Mouse (Mus musculus) megakaryocyte, adult 5-6 weeks (primary cell): ENCODE results near the gene Nfkbie. TPM values are rescaled to one million over a fixed set of nuclear protein-coding genes. Genes with fewer than 3 reads are reported as not detected.

Source experiments
- ATAC-seq: 2 replicates; pipeline ENCODE4 v1.8.0; 2016; ENCODE audit warnings: mild to moderate bottlenecking, inconsistent platforms; ENCODE audit not compliant: poor library complexity, severe bottlenecking
- total RNA-seq, 2 experiments: library from RNA; stranded (forward) in 1 of 2; stranded (reverse) in 1 of 2; fragments of 153-499, 151-499 nt in 1 of 2; fragments of 221-1000, 200-1000 nt in 1 of 2; gene quantifications; 2 replicates each; pipeline versions ENCODE4 v1.2.3 to v1.2.4; 2015 to 2017

Gene Nfkbie
- total RNA-seq, 2 experiments from 2014 or later, result 10.4 to 14.0 TPM

DNA sequence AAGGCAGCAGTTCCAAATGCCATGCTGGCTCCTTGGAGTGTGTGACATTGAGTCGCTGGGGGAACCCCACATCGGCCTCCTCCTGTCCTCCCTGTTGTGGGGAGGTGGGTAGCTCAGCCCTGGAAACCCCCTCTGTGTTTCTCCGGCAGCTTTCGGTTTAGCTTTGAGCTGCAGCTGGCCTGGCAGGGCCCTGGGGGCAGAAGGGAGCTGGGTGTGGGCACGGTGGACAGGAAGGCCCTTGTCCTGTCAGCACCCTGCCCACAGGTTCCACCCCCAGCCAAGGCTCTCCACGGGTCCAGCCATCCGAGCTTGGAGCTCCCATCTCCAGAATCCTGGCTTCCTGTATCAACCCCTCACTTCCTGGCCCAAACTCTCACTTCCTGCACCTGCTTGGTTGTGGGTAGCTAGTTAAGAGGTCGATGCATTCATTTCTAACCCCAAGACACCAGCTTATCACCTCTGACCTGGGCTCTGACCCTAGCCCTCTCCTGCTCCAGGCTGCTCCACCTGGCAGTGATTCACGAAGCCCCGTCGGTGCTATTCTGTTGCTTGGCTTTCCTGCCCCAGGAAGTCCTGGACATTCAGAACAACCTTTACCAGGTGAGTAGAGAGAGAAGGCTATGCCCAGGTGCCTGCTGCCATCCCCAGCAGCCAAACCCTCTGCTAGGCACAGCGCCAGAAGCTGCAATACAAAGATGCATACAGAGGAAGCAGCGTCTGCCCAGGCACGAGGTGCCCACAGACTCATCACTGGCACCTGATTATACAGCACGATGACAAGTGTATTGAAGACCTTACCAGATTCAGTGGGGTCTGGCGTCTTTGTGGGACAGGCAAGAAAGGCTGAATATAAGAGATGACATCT is 2.7 kb downstream of the Nfkbie start:
- ATAC-seq, result no peak

DNA sequence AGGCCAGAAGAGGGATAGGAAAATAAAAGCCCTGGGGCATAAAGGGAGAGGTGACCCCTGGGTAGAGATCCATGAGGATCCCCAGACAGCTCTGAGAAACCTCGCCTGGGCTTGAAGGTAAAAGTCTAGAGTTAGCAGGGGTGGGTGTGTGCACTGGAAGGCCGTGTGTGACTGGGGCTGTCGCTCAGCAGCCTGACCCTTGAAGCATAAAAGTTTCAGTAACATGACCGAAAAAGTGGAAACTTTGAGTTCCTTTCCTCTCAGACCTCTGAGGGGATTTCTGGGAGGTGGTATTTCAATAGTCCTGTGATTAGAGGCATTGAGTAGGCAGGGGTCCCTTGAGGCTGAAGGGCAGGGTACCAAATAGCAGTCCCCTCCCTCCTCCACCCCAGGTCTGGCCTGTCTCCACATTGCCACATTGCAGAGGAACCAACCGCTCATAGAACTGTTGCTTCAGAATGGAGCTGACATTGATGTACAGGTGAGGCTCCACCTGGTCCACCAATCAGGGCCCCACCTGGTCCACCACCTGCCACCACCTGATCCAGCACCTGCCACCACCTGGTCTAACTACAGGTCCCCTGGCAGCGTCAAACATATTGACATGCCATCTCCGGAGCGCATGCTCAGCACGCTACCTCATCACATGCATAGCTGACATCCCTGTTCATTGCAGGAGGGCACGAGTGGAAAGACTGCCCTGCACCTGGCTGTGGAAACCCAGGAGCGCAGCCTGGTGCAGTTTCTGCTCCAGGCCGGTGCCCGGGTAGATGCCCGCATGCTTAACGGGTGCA is 4.4 kb downstream of the Nfkbie start:
- ATAC-seq, result no peak

DNA sequence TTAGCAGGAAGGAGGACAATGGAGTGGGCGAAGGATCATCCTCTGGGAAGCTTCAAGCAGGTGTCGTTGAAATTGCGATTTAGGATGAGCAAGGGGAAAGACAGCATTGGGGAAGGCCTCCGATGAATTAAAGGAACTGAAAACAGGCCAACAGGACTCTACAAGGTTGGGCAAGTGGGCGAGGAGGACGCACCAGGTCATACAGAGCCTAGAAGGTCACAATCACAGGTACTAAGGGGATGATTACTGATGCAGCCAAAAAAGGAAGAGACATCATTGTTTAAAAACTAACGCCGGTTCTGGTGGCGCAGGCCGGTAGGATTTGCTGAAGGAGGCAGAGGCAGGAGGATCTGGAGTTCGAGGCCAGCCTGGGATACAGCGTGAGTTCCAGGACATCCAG is 7.7 kb downstream of the Nfkbie start:
- ATAC-seq, result no peak

DNA sequence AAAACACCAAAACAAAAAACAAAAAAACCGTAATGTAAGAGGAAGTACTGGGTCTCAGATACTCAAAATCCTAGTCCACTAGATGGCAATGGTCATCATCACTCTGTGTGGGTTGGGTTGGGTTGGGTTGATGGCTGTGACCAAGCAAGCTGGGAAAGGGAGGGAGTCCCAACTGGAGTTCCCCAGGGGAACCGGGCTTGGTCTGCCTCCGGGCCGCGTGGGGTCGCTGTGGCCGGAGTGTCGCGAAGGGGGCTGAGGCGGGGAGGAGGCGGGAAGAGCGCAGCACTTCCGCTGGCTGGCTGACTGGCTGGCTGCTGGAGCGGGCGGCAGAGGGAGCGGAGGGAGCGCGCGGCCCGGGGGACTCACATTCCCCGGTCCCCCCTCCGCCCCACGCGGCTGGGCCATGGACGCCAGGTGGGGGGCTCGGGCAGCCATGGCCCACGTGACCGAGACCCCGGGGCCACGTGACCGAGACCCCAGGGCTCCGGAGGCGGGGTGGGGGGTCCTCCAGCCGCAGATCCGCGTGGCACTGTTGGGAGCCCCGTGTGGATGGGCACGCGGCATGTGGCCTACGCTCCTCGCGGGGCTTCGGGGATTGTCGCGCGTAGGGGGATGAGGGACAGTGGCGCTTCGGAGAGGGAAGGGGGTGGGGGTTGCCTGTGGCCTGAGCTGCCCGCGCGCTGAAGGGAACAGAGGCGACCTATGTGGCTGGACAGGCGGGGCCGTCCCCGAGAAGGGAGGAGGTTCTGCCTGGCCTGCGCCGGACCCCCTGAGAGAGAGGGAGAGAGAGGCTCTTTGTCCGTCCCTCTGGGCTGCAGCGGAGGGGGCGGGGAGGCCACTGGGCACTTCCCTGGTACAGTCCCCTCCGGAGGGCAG is 8.4 kb downstream of the Nfkbie start, which contains the start of gene Slc35b2:
Gene Slc35b2 (plus strand): TSS at position 220 of the 876 bp plus-strand sequence.
- peak; percentile 93 for ATAC-seq

DNA sequence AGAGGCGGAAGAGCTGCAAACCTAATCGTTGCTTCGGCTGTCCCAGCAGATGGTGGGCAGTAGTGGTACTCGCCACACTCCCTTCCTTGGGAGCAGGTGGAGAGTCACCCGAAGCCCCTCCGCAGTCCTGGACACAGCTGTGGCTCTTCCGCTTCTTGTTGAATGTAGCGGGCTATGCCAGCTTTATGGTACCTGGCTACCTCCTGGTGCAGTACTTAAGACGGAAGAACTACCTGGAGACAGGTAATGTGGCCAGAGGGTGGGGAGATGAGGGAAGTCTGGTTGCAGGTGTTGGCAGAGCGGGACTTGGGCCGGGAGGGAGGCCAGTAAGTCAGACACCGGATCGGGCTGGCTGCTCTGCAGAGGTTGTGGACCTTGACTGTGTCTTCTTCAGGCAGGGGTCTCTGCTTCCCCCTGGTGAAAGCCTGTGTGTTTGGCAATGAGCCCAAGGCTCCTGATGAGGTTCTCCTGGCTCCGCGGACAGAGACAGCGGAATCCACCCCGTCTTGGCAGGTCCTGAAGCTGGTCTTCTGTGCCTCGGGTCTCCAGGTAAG is 9.1 kb downstream of the Nfkbie start:
- no peak for ATAC-seq

DNA sequence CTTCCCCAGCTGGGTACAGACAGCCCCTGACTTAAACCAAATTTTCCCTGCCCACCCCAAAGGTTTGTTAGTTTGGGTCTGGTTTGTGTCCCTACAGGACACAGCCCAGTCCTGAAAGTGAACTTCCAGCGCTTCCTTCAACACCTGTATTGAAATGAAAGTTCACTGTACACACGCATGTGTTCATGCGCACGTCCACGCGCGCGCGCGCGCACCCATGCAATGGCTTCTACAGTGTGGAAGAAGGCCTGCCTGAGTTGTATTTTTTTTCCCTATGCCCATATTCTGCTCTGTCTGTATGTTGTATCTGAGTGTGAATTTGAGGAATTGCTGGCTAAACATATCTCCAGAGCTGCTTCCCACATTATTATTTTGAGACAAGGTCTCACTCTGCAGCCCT is 9.6 kb downstream of the Nfkbie start:
- ATAC-seq, result no peak

DNA sequence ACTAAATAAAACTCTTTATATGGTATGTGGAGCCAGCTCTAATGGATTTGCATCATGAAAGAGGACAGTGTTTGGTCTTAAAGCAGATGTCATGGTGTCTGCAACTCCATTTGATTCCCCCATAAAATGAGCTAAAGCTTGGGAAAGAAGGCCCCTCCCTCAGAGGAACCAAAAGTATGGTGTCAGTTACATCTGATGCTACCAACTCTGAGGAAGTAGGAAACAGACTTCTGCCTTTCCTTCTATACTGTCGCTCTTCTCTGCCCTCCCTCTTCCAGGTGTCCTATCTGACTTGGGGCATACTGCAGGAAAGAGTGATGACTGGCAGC is 10.5 kb downstream of the Nfkbie start:
- no peak for ATAC-seq

DNA sequence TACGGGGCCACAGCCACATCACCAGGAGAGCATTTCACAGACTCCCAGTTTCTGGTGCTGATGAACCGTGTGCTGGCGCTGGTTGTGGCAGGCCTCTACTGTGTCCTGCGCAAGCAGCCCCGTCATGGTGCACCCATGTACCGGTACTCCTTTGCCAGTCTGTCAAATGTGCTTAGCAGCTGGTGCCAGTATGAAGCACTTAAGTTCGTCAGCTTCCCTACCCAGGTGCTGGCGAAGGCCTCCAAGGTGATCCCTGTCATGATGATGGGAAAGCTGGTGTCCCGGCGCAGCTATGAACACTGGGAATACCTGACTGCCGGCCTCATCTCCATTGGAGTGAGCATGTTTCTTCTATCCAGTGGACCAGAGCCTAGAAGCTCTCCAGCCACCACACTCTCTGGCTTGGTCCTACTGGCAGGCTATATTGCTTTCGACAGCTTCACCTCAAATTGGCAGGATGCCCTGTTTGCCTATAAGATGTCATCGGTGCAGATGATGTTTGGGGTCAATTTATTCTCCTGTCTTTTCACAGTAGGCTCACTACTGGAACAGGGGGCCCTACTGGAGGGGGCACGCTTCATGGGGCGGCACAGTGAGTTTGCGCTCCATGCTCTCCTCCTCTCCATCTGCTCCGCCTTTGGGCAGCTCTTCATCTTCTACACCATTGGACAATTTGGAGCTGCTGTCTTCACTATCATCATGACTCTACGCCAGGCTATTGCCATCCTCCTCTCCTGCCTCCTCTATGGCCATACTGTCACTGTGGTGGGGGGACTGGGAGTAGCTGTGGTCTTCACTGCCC is 11.1 kb downstream of the Nfkbie start:
- no peak for ATAC-seq

DNA sequence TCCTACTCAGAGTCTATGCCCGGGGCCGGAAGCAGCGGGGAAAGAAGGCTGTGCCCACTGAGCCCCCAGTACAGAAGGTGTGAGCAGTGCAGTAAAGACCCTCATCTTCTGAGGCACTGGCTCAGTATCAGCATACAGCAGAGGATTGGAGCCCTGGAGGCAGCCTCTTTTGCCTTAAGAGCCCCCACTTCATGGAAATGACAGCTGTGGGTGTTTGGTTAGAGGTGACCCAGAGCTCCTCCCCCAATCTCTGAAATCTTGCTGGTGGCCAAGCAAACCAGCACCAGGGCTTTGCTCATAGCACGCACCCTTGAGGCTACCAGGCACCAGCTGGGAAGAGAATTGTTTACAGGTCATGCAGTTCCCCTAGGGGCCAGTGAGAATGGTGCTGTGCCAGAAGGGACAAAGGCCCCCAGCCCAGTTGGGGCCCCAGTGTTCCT is 11.7 kb downstream of the Nfkbie start:
- no peak for ATAC-seq

DNA sequence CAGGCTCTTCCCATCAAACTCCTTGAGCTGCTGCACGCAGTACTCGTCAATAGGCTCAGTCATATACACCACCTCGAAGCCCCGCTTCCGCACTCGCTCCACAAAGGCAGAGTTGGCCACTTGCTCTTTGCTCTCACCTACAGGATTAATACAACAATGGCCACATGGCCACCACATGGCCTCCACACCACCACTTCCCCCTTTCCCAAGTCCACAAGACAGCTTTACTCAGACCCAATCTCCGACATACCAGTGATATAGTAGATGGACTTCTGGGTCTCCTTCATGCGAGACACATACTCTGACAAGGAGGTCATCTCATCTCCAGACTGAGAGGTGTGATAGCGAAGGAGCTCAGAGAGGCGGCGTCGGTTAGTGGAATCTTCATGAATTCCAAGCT is 13.5 kb downstream of the Nfkbie start:
- ATAC-seq, result no peak

DNA sequence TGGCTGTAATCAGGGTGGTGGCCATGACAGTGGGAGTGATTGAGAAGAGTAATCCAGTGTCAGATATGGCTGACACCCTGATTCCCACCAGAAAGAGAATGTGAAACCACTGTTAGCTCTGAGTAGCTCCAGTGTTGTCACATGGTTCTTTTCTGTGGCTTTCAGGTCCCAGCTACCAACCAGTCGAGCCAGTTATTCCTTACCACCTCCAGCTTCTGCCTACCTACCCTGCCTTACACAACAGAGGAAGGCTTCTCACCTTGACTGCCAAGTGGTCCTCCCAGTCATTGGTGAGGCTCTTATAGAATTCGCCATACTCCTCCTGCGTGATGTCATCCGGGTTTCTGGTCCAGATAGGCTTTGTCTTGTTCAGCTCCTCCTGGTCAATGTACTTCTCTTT is 14.5 kb downstream of the Nfkbie start:
- no peak for ATAC-seq

DNA sequence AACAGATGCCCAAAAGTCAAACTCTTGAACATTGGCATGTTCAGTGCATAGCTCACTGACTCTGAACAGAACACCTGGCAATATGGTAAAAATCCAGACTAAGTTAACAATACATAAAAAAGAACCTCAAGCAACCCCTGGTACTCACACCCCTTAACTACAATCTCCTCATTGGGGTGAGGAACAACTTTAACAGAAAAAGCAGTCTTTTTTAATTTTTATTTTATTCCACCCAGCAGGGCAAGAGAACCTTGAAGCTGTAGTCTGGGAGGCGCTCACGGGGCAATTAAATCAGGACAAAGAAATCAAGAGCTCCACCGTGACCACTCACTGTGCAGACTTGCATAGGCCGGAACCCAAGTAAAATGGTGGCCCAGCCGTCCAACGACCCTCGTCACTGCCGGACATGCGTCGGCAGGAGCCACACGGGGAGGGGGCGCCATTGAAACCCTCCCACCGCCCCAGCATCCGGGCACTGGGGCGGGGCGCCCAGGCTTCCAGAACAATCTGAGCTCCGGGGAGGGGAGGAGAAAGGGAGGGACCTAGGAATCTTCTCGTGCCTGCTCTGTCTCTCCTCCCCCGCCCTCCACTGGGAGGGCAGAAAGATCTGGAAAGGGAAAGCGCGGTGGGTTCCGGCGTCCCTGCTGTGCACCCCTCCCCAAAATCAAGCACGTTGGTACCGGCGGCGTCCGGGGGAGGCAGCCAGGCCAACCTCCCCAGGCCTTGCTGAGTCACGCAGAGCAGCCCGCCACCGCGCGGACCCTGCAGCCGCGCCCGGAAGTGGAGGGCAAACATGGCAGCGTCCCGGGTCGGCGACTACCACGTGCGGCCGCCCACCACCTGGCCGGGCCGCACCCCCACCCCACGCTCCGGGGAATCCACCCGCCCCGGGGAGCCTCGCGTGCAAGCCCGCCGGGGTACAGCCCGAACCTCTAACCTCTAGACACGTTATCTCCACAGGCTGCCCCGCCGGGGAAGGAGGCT is 16.9 kb downstream of the Nfkbie start:
- peak; percentile 47 for ATAC-seq

DNA sequence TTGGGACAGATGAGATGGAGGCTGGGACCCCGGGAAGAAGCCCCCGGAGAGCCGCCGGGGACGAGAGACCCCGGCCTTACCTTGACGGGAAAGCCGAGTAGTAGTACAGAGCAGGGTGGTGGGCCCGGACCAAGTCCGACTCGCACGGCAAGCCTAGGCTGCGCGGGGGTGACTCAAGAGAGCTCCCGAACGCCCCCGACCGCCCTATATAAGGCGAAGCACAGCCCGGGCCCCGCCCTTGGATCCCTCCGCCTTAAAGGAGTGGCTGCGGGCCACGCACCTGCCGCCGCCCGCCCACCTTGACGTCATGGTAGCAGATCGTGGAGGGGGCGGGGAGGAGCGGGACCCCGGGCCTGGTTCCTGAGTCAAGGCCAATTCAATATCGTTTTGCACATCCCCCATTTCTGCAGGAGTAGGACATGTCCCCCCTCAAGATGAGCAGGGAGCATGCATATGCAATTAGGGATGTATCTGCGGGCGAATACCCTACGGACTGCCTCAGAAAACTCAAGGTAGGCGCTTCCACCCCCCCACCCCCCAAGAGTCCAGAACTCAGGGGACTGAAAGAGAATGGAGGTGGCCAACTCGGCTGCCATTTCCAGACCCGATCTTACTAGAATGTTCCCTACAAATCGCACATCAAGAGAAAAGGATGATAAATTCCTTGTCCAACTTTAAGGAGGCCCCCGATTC is 17.7 kb downstream of the Nfkbie start, which contains the start of gene Hsp90ab1:
Gene Hsp90ab1 (minus strand): TSS at position 185 of the 693 bp plus-strand sequence.
- peak; percentile 80 for ATAC-seq

DNA sequence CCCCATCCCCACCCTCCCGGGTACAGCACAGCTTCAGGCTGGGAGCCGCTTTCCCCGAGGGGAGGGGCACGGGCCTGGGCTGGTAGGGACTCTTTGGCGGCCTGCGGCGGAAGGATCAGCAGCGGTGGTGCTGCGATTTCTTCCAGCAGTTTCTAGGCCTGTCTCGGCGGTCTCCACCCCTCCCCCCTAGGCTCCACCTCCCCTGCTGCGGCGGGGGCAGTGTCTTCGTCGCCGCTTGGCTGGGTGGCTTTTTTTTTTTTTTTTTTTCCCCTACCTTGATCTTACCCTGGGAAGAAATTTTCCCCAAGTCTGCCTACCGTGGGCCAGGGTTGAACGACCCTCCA is 18.2 kb downstream of the Nfkbie start:
- peak; percentile 66 for ATAC-seq

DNA sequence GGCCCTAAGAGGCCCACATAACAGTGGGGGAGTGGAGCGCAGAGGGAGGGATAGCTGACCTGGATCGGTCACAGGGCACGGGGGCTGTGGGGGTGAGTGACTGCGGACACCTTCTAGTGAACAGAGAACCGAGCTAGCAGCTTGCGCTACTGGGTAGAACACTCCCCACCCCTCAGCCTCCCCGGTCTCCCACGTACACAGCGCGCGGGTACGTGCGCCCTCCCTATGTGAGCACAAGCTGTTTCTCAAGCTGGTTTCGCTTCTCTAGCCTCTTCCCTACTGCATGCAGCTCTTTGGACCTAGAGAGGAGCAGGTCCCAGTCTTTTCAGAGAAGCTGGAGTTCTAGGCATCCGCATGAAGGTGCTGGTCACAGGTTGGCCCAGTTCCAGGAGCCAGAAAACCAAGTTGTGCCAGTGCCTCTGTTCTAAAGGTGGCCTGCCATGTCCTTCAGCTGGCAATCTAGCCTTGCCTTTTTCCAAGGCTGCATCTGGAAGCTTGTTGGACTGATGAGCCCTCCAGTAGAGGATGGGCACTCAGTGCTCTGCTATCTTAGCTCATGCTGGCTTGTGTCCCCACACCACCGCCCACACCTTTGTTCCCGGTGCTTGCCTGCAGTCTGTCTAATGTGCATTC is 18.7 kb downstream of the Nfkbie start:
- peak; percentile 47 for ATAC-seq

DNA sequence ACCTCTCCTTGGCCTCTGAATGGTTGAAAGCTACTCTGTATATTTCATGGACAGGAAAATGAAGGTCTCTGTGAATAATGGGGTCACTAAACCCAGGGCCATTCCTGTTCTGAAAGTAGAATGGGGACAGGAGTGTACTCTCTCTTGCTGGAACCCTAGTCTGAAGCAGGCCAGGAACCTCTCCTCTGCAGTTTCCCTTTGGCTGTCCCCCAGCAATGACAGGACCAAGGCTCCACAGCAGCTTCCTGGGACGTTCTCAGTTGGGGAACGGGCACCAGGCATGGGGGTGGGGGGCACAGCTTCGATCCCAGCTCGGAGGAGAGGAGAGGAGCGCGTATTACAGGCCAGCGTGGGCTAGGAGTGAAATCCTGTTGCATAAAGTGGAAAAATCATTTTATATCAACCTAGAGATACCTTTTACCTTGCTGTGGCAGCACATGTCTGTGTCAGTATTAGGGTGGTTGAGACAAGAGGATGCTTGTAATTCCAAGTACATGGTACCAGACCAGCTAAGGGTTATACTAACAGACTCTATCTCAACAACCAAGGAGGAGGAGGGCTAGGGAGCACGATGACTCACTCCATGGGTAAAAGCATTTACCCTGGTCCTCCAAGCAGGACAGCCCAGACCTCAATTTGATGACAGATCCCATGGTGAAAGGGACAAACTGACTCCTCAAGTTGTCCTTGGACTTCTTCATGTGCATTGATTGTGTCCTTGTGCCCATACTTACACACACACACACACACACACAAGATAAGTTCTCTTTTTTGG is 19.8 kb downstream of the Nfkbie start:
- ATAC-seq, result no peak

DNA sequence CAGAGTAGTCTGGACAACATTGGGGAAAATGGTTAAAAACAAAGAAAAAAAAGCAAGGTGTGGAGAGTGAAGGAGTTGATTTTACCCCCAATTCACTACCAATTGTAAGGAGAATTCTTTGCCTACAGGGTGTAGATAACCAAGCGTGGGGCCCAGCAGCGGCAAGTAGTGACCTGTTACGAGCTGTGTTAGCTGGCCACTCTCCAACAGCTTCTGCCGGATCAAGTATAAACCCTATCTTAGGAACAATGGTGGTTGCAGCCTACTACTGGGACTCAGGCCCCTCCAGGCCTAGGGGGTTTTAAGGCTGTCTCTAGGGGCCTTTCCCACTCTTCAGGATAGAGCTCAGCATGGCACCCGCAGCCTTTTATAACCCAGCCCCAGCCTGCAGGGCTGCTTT is 22.7 kb downstream of the Nfkbie start:
- ATAC-seq, result no peak
